Mouse (Mus musculus): ENCODE results near the gene Ptprb. TPM values are rescaled to one million over a fixed set of nuclear protein-coding genes. Genes with fewer than 3 reads are reported as not detected.

Gene Ptprb
- total RNA-seq, 4 experiments from 2014 or later, result 40.5 to 66.0 (median 57.0) TPM

- DNase-seq, result no peak
These were observed 152.9 kb downstream of the Ptprb start for GRCm38 (mm10) chr10:116428026-116428780.

- DNase-seq, result no peak
These were observed 157.1 kb downstream of the Ptprb start for GRCm38 (mm10) chr10:116432421-116432820.

DNA sequence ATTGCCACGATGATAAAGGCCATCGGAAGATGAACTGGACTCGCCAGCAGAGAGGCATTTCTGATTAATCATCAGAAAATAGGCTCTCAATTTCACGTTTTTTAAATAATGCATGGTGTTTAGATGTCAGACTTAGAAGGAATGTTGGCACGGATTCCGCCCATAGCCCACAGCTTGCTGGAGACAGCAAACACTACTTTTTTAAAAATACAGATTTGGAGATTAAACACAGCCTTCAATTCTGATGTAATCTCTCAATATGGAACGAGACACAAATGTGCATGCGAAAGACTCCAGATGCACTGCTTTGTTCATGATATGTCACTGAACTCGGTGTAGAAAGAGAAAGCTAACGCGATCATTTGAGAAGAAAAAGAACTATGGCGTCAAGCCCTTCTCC is 160.1 kb downstream of the Ptprb start:
- DNase-seq, result no peak

Other genes starting within 250 kb of the Ptprb start
- not detected for gene 4933416C03Rik, start 161.6 kb upstream of the Ptprb start, total RNA-seq (2022)
- 10 to 100 TPM in 2 of 4 experiments, 1 to 10 TPM in 1, under 1 TPM in 1; 0.84 to 12.1 (median 6.7) TPM for gene Kcnmb4, start 198.4 kb downstream of the Ptprb start, total RNA-seq (2022)